Mouse (Mus musculus) olfactory bulb, adult 2 months (tissue): ENCODE data around the gene Timmdc1.

Source experiments
- CTCF ChIP-seq: fragments of 200-500 bp; IDR thresholded peaks from 2 replicates; pipeline ENCODE4 v1.5.1; 2012; ENCODE audit warnings: low read depth, mild to moderate bottlenecking, low read length, moderate library complexity; ENCODE audit not compliant: insufficient read depth
- POLR2A ChIP-seq: fragments of 200-500 bp; IDR thresholded peaks from 2 replicates; pipeline ENCODE4 v1.6.1; 2012; ENCODE audit warnings: mild to moderate bottlenecking, low read depth, low read length, moderate library complexity; ENCODE audit not compliant: insufficient read depth

GRCm38 (mm10) chr16:38522129-38523084, at the start of gene Timmdc1:
- TF ChIP-seq CTCF (no peak), POLR2A (peak; percentile 86; the same call in 1 of the 2 replicates)
